In genomic region chr10:70039871-70040291, GRCm38 (mm10) we compare ENCODE assay signal across 11 mouse cellular contexts. TPM values are rescaled to one million over a fixed set of nuclear protein-coding genes. Genes with fewer than 3 reads are reported as not detected.
DNase-seq lines count a peak whose midpoint lies in the region; ATAC-seq and TF ChIP-seq lines count a peak whose summit lies in the region.
"Had no signal": no experiment of that assay in that cellular context is flagged by ENCODE, and none has a peak within 500 bp of the region (broad histone marks: within the 10 kb centered on the region; RNA-seq: fewer than 3 reads in every experiment).

No protein-coding gene starts in this region.

- TF ChIP-seq EP300 in lung, postnatal 0 days (IDR thresholded peaks at IDR 0.05): no peak

- no peaks in the 10 kb centered on the region for H3K27me3 ChIP-seq in lung, postnatal 0 days (replicated peaks; ENCODE audit: insufficient read depth, low read length)
- H3K27me3 ChIP-seq in small intestine, adult 2 months (ENCODE audit: control insufficient read depth, insufficient read depth, low read length): no peaks in the 10 kb centered on the region
- H3K27me3 ChIP-seq: liver, embryonic 15.5 days had no signal

- H3K4me1 ChIP-seq in lung, postnatal 0 days (ENCODE audit: insufficient read depth, low read depth, low read length): no peaks in the 10 kb centered on the region
- H3K4me1 ChIP-seq in small intestine, adult 2 months (ENCODE audit: control insufficient read depth, insufficient read depth, insufficient read length, low read length): peaks cover 2% of the 10 kb centered on the region; the same call in 1 of the 2 replicates
- H3K4me1 ChIP-seq: liver, embryonic 15.5 days had no signal

- no peak overlapping the region for H3K9ac ChIP-seq in lung, postnatal 0 days (replicated peaks; ENCODE audit: low read depth)
- H3K9ac ChIP-seq: liver, embryonic 15.5 days had no signal

- no peaks in the 10 kb centered on the region for H3K9me3 ChIP-seq in lung, postnatal 0 days (ENCODE audit: low read length)
- H3K9me3 ChIP-seq: liver, embryonic 15.5 days had no signal

- TF ChIP-seq CTCF in lung, postnatal 0 days (IDR thresholded peaks at IDR 0.05): no peak
- TF ChIP-seq CTCF in small intestine, adult 2 months (IDR thresholded peaks at IDR 0.05; ENCODE audit: extremely low read depth, insufficient read length, insufficient replicate concordance, low read depth, low read length): no peak

- H3K4me3 ChIP-seq in lung, postnatal 0 days (ENCODE audit: low read depth, low read length): no peak overlapping the region
- peak overlapping the region; percentile 31 for H3K4me3 ChIP-seq in small intestine, adult 2 months (ENCODE audit: low read depth, low read length)
- H3K4me3 ChIP-seq: liver, embryonic 15.5 days had no signal

- ATAC-seq in lung, postnatal 0 days: no peak
- ATAC-seq: Patski had no signal

- WGBS in lung, postnatal 0 days: 60% methylated on average over 17 of the region's 17 CpGs
- WGBS in small intestine, adult 2 months: 29% methylated on average over 17 of the region's 17 CpGs

- H3K4me2 ChIP-seq in lung, postnatal 0 days (replicated peaks; ENCODE audit: low read depth, low read length): no peak overlapping the region
- H3K4me2 ChIP-seq: liver, embryonic 15.5 days had no signal

- no peak for TF ChIP-seq POLR2A in small intestine, adult 2 months (IDR thresholded peaks at IDR 0.05; ENCODE audit: low read depth, low read length)

- DNase-seq in lung, postnatal 36 days: peak; percentile 44
- DNase-seq in lung, postnatal 0 days (ENCODE audit: low spot score): no peak
- peak; percentile 72 for DNase-seq in gastrocnemius, adult 18-20 months (ENCODE audit: low spot score)
- DNase-seq in urinary bladder, postnatal 14 days (ENCODE audit: low spot score): peak; percentile 55
- no peak for DNase-seq in adrenal gland, adult 18-20 months (ENCODE audit: low spot score in 2 of 2)
- DNase-seq in right cerebral cortex, postnatal 25 days: no peak
- no peak for DNase-seq in cerebellum, adult 18-20 months
- DNase-seq: layer of hippocampus, adult 9-11 months had no signal

- H3K27ac ChIP-seq in lung, postnatal 0 days (ENCODE audit: low read length): no peak overlapping the region
- H3K27ac ChIP-seq in small intestine, adult 2 months (ENCODE audit: insufficient read depth, low read depth, low read length): no peak overlapping the region
- H3K27ac ChIP-seq: liver, embryonic 15.5 days had no signal

- no peaks in the 10 kb centered on the region for H3K36me3 ChIP-seq in lung, postnatal 0 days (ENCODE audit: insufficient read depth, low read length)
- H3K36me3 ChIP-seq in small intestine, adult 2 months (ENCODE audit: control insufficient read depth, insufficient read depth, low read length): no peaks in the 10 kb centered on the region
- H3K36me3 ChIP-seq: liver, embryonic 15.5 days had no signal

RNA-seq across cellular contexts. Expression of gene Ccdc6, which starts 57.0 kb away (rescaled TPM):
- 10.7 and 11.3 TPM in 2 replicates for polyA plus RNA-seq in lung, postnatal 0 days (2015; fragmentation: Nextera tagmentation; extraction: Ambion mirVana)
- 100 to 1,000 TPM in 1 of 2 experiments, 10 to 100 TPM in 1; 87.0 to 114 TPM for total RNA-seq in gastrocnemius, adult 18-20 months (2021)
- polyA plus RNA-seq in small intestine, adult 2 months (2012; rRNA removed): 16.6 and 34.6 TPM in 2 replicates
- 10 to 100 TPM; 84.9 to 85.0 TPM for total RNA-seq in adrenal gland, adult 18-20 months (2021)

Comparison
In these comparisons a context has a peak if more than half of its experiments do, and no peak if none do; other contexts are left out.
1. DNase-seq: peak in lung, postnatal 36 days (single experiment), gastrocnemius, adult 18-20 months (single experiment) and urinary bladder, postnatal 14 days (single experiment); none in lung, postnatal 0 days (single experiment), adrenal gland, adult 18-20 months (0 of 2), right cerebral cortex, postnatal 25 days (single experiment) and cerebellum, adult 18-20 months (0 of 2).